Mouse (Mus musculus): ENCODE data around the gene Cldn34c3.
"Not testable (repeated sequence)": the region's sequence is repeated elsewhere in the genome, so short reads cannot be mapped to it uniquely, and the experiment has no call there.

- not testable (repeated sequence) for TF ChIP-seq CTCF (IDR thresholded peaks at IDR 0.05; ENCODE audit: extremely low read depth, insufficient read depth, insufficient read length, insufficient replicate concordance); POLR2A (IDR thresholded peaks at IDR 0.05; ENCODE audit: low read depth, low read length)
Observed at GRCm38 (mm10) chrX:123793365-123793764, at the start of gene Cldn34c3.
